Mouse (Mus musculus) C2C12 (cell line): ENCODE data around the gene Kpna3.

Source experiments
- CEBPB ChIP-seq: IDR thresholded peaks from one replicate; pipeline ENCODE4 v1.6.1; 2011; ENCODE audit warnings: low read depth, mild to moderate bottlenecking, control low read depth, moderate library complexity
- CTCF ChIP-seq: IDR thresholded peaks from one replicate; pipeline ENCODE4 v1.5.1; 2011; ENCODE audit not compliant: control insufficient read depth, insufficient read depth, insufficient read length

DNA sequence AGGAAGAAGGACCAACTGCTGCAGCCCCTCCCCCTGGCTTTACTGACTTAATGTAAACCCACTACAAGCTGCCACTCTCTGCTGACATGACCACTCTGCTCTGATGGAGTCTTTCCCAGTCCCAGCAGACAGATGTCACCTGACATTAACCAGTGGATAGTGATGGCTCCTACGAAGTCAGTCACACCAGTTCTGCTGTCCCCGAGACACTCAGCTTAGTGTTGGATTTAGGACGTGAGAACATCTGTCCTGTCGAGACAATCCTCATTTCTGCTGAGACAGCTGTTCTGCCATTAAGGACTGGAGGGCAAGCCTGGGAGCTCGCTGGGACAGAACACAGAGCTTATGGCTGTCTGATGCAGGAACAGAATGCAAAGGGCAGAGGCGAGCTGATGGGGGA is 88.9 kb downstream of the Kpna3 start:
- TF ChIP-seq CTCF (no peak), CEBPB (no peak)
